Mouse (Mus musculus) regulatory T cell (primary cell): ENCODE data around the gene Rspry1.

ENCODE experiments used
- in situ Hi-C: fragments of 300-600 bp; cut with MboI, MseI; formaldehyde crosslinking; loops from one replicate; pipeline ENCODE4 v1.15.1; 2025; ENCODE audit warnings: high pct_unique_total_duplicates

Gene Rspry1

DNA sequence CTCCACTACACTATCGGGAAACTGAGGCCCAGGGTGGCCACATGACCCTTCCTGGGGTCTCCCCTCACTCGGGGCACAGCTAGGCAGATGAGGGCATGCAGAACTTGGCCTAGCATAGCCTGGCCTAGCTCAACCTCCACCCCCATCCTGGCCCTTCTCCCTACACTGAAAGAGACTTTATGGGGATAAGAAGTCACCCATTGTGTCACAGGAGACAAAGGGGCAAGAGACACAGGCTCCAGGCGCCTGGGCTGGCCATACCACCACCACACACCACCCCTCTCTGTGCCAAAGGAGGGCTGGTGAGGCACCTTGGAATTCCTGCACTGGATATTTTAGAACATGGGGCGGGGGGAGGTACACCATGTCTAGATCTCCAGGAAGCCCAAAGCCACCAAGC is 82.5 kb downstream of the Rspry1 start:
- in situ Hi-C loops = no loop called here

DNA sequence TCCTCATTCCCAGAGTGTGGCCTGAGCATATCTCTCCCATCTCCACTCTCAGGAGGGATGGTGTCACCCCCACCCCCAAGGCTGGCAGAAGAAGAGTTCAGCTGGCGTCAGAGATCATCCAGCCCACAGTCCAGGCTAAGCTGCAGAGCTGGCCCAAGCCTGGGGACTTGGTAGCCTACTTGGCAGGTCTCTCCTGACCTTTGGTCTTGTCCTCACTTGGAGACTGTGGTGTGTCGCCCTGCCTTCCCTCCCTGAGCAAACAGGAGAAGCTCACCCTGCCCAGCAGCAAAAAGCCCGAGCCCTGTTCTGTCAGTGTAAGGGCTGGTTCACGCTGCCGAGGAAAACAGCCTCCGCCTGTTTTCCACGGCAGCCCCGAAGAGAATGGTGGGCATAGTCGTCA is 84.2 kb downstream of the Rspry1 start:
- in situ Hi-C loops = no loop called here

DNA sequence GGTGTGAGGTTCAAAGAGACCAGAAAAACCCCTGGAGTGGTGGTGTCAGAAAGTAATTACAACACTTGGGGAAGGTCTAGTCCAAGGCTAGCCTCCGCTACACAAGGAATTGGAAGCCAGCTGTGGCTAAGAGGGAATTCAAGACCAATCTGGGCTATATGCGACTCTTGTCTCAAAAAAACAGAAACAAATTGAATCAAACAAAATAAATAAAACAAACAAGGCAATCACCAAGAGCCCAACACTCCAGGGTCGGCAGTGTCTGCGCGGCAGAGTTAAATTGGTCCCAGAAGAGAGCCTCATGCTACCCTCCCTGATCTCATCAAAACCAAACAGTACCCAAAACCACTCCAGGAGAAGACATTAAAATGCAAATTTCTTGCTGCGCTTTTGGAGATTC is 93.0 kb downstream of the Rspry1 start:
- in situ Hi-C loops = no loop called here

DNA sequence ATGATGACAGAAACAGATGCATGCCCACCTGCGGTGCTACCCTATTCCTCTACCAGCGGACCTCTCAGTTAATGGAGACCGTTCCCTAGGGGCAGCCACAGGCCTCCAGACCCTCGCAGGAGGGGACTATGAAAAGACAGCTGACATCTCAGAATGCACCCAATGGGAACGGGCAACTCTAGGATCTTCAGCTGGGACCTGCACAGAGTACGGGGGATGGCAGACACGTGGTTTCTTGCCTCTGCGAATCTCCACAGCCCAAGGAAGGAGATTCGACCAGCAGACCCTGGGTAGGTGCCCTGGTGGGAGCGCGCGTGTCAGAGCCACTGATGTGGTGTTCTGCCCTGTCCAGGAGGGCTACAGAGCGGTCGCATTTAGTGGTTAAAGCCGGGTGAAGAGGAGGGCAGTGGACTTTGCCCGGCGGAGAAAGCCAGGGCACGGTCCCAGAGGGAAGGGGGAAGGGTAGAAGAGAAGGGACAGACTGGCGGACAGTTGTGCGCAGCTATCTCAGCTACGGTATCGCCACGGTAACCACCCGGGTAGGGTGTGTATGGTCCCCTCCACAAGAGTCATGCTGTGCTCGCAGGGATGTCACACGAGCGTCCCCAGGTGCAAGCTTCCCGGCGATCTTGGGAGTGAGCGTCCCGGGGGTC is 93.7 kb downstream of the Rspry1 start:
- in situ Hi-C loops = no loop called here

DNA sequence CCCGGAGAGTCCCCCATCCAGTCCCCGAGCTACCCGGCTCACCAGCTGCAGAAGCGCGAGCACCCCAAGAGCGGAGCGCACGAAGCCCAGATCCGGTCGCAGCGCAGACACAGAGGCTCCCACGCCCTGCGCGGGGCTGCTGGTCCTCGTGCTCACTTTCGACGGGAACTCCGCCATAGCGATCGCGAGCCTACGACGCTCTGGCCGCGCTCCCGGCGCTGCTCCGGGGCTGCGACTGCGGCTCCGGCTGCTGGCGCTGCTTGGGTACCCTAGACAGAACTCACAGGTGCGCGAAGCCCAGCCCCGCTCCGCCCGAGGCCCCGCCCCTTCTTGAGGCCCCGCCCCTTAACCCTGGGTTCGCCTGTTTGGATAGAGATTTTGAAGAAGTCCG is 94.3 kb downstream of the Rspry1 start, which contains the start of gene Pllp:
TSS of gene Pllp (minus strand) at position 285 of the 391 bp plus-strand sequence.
- in situ Hi-C loops = no loop called here

DNA sequence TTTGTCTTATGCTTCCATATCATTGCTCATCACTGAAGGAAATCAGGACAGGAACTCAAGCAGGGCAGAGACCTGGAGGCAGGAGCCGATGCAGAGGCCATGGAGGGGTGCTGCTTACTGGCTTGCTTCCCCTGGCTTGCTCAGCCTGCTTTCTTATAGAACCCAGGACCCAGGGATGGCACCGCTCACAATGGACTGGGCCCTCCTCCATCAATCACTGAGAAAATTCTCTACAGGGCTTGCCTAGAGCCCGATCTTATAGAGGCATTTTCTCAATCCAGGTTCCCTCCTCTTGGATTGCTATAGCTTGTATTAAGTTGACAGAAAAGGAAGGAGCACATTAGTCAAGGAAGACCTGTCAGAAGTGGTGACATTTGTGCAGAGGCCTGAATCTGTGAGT is 94.8 kb downstream of the Rspry1 start:
- in situ Hi-C loops = no loop called here

DNA sequence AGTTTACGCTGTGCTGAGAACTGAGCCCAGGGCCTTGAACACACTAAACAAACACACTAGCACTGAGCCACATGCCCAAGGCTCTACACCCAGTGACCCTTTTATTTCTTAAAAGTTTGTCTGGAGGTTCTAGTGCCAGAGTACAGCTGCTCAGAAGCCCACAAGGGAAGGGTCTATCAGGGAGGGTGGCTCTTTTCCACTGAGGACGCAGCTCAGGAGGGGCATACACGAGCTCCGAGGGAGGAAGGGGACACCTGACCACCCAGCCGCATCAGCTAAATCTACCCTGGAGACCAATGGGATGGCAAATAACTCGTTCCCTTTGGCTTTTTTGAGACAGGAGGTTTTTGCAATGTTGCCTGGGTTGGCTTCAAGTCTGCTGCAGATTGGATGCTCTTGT is 96.2 kb downstream of the Rspry1 start:
- in situ Hi-C loops = no loop called here

DNA sequence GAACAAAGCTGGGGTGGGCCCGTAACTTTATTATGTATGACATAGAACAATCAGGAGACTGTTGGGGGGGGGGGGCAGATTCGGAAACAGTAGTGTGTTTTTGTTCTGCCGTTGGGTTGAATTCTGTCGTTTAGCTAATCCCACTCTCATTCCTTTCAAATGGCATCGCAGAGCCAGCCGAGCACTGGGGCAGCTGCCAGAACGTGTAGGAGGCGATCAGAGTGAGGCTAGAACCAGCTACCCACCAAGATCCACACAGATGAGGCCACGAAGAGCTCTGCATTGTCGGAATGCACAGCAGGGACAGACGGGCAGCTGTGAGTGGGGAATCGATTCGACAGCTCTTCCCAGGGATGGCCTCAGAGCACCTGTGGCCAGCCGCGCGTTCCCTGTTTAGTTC is 97.6 kb downstream of the Rspry1 start:
- in situ Hi-C loops = no loop called here

DNA sequence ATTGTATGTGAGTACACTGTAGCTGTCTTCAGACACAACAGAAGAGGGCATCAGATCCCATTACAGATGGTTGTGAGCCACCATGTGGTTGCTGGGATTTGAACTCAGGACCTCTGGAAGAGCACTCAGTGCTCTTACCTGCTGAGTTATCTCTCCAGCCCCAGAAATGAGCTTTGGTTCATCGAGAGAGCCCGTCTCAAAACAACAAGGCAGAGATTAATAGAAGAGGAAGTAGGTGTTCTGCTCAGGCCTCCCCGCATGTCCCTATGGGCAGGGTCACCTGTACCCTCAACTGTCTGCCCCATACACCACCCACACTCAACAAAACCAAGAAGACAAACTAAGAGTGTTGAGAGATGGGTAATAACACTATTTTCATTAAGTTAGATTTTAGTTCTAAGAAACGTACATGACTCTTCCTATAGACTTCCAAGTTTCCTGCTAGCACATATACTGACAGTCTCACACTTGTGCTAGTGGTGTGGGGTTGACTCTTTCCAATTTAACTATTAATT is 98.7 kb downstream of the Rspry1 start:
- in situ Hi-C loops = no loop called here

DNA sequence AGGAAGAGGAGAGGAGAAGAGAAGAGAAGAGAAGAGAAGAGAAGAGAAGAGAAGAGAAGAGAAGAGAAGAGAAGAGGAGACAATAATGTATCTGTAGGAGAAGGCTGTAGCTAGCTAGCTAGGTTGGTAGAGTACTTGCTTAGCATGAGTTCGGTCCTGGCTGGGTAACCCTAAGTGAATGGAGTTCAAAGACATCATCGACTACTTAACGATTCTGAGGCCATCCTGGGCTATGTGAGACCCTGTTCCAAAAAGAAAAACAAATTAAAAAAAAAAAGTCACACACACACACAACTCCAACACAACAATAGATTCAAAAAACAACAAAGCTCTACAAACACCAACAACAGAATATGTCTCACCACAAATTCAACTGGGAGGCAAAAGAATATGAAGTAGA is 100.4 kb downstream of the Rspry1 start:
- in situ Hi-C loops = no loop called here

DNA sequence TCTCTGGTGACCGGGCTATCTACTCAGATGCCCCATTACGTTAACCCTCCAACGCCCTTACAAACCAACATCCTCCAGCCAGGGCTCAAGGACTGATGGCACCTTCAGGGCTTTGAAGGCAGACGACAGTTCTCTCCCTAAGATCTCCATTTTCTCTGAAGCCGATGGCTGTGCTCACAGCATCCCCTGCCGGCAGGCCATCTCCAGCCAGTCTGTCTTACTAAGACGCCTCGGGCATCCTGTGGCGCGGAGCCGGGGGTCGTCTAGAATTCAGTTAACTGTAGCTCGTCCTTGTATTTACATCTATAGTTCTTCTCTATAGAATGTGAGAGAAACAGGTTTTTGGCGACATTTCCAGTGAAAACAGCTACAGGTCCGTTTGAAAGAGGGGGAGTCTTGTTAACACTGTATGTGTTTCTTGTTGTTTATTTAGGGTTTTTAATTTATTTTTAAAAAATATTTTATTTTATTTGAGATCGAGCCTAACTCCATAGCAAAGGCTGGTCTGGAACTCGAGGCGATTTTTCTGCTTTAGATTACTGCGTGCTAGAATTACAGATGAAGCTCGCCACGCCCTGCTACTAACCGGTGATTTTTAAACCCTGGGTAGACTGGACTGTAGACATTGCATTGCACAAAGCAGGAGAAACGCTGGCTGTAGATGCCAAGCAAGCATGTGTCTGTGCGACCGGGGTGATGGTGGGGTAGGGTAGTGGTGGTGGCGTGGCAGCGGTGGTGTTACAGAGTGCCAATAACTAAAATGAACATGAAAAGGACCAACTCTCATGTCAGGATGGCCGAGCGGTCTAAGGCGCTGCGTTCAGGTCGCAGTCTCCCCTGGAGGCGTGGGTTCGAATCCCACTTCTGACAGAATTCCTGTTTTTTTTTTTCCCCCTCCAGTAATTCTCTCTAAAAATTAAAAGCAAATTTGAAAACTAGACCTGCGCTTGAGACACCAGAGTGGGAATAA is 101.4 kb downstream of the Rspry1 start:
- in situ Hi-C loops = no loop called here

DNA sequence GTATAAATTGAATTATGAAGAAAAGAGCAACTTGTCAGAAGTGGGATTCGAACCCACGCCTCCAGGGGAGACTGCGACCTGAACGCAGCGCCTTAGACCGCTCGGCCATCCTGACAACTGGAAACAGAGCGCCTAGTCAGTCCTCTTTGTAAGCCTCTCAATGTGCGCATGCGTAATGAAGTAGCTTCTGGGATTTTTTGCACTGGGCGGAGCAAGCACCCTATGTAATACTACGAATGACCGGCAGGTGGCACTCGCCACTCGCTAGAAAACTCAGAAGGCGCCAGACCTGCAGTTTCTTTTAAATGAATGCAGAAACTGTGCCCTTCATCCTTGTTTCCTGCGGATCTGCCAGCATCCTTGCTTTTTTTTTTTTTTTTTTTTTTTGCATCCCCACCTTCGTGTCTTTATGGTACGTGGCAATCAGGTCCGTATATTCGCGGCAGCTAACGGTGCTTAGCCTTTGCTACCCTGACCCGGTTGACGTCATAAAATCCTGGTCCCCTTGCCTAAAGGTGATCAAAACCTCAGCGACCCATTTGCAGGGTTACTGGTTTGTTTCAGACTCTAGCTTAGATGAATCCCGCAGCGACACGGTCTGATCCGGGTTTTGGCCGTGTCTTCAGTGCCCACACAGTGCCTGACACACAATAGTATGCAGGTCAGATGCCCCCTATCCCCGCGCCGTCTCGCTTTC is 102.4 kb downstream of the Rspry1 start:
- in situ Hi-C loops = no loop called here

DNA sequence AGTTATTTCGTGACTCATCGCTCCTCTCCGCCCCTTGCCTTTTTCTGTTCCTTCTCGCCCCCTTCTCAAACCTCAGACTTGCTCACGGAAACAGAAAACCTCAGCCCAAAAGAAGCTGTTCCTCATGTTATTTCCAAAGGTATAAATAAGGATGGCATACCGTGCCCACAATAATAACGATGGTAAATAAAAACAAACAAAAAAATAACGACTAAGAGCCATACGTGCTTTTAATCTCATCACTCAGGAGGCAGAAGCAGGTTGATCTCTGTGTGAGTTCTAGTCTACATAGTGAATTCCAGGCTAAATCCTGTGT is 102.9 kb downstream of the Rspry1 start:
- in situ Hi-C loops = no loop called here

DNA sequence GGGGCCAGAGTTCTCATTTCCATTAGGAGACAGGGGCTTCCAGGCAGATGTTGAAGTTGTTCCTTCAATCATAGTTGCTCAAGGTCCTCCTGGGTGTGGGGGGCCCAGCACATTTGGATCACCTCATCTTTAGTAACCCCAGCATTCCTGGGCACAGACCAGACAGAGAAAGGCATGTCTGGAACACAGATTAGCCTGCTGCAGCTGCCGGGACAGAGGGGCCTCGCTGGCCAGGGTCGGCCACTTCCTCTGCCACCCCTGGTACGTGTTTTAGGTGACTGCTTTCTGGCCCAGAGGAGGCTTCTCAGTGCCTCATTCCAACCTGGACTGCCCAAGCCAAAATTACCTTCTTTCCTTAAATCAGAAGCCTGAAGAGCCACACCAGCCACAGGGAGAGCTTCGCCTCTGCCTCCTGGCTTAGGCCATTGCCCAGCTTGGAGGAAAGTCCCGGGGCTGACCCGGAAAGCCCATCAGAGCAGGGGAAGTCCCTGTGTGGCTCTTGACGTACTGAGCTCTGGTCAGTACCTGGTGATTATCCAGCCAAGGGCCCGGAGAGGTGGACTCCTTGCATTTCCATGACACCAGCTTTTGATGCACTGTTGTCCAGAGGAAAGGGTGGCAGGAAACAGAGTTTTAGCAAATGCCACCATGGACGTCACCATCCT is 104.0 kb downstream of the Rspry1 start:
- in situ Hi-C loops = loop anchor here (5.0 kb wide), 1 partner anchor 102 kb away; no protein-coding TSS in a partner anchor

DNA sequence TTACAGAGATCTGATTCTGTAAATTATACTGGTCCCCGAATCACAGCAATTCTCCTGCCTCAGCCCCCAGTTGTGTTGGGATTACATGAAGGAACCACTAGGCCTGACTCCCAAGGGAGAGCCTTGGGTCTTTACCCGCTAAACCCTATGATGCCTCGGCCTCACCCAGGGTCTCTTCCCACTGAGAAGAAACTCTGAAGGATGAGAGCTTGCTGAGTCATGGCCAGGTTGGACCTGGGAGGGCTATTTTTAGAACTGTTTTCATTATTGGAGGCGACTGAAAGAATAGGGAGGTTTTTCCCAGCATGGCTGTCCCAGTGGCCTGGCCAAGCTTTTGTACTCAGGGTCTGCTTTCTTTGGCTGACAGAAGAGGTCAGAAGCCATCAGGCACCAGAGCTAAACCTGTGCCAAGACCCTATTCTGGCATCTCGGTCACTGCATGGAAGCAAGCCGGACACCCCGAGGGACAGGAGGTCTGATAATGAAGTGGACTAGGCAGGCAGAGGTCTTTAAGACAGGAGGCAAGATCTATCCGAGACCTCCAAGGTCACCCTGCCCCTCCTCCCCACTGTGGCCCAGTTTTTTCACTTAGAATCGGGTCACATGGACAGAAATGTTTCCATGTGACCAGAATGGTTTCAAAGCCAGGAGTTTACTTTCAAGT is 105.1 kb downstream of the Rspry1 start:
- in situ Hi-C loops = loop anchor here (5.0 kb wide), 1 partner anchor 100 kb away; no protein-coding TSS in a partner anchor
